Mouse (Mus musculus) T-cell, adult 2 months (primary cell): ENCODE data around the gene Arfgef2.

Source experiments
- DNase-seq: peaks from one replicate; pipeline ENCODE4 v3.0.0; 2022; ENCODE audit warnings: low spot score

The Arfgef2 gene

DNA sequence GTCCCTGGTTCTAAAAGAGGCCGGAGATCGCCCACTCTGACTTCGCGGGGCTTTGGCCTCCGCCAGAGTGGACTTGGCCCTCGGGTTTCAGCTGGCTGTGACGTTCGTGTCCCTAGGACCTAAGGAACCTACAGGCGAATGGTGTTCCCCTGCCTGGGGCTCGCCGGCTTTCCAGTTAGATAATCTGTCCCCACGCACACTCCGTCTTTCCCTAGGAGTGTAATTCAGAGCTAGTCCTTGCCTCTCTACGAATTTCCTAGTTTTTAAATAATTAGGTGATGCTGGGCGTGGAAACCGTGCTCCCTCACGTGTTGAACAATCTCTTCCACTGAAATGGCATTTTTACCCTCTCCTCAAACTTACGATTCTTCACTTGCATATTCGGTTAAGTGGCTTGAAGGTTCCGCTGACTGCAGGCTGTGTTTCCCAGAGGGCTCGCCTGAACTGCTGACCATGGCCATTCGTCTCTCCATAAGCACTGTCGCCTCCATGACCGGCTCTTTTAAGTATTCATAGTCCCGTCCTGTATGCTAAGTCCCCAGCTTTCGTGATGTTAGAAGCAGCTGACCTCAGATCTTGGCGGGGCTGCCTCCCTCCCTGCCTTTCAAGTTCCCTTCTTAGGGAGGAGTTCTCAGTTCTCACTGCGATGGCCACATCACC is 101.3 kb downstream of the Arfgef2 start:
- DNase-seq: no peak

DNA sequence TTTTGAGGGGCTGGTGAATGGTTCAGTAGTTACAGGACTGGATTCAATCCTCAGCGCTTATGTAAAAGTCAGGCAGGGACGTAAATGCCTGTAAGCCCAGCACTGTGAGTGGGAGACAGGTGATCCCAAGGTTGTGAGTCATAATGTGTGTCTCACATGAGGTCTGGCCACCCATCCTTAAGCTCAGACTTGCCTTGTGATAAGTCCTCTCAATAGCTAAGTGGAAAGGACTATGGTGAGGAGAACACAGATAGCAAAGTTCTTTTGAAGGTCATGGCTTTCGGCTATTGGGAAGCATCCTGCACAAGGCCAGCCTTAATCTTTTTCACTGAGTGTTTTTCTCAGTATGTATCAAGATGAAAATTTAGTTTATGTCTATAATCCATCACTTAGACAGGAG is 104.3 kb downstream of the Arfgef2 start:
- DNase-seq: no peak

- DNase-seq: no peak
Observed at GRCm38 (mm10) chr2:166910536-166910935, 105.1 kb downstream of the Arfgef2 start.

DNA sequence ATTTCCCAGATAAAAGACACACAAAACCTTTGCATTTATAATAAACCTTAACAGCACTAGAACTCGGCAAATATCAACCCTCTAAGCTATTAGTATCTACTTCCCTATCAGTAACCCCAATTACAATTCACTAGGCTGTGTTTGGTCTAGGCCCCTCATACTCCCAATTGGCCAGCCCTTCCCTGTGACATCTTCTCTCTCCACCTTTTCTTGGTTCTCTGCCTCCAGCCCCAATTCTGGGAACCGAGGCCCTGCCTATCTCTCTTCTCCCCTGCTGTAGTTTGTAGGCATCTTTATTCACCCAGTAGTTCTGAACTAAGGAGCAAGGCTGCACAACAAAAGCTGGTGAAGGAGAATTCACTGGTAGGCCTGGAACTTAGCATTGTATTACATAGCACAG is 118.6 kb downstream of the Arfgef2 start:
- no peak for DNase-seq

GRCm38 (mm10) chr2:166933943-166934342 is 128.6 kb downstream of the Arfgef2 start:
- no peak for DNase-seq

DNA sequence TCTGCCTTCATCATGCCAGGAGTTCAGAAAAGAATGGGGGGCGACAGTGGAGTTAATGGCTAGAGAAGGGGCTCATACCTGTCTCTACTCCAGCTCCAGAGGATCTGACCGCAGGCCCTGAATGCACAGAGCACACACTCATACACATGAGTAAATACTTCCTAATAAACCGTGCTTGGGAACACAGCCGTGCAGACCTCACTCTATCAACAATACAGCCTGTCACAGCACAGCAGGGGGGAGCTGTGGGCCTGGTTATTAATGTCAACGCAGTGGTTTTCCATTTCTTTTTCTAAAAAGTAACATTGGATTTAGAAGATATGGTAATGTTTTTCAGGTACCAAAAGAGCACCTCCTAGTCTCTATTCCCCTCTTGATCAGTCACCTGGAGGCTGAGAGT is 129.0 kb downstream of the Arfgef2 start:
- DNase-seq: no peak

GRCm38 (mm10) chr2:166935582-166935981 is 130.2 kb downstream of the Arfgef2 start:
- DNase-seq: no peak

- no peak for DNase-seq
Observed at GRCm38 (mm10) chr2:166936166-166936565, 130.8 kb downstream of the Arfgef2 start.

- DNase-seq: no peak
Observed at GRCm38 (mm10) chr2:166943146-166943545, 137.8 kb downstream of the Arfgef2 start.

DNA sequence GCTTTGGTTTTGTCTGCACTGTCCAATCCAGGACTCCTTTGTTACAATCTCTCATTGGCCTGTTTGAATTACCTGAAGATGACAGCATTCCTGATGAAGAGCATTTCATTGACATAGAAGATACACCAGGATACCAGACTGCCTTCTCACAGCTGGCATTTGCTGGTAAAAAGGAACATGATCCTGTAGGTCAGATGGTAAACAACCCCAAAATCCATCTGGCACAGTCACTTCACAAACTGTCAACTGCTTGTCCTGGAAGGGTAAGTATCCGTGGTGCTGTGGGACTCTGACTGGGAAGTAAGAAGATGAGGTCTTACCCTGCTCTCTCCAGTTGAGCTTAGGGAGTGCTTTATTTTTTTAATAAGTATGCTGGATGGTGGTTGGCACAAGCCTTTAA is 139.0 kb downstream of the Arfgef2 start:
- no peak for DNase-seq

DNA sequence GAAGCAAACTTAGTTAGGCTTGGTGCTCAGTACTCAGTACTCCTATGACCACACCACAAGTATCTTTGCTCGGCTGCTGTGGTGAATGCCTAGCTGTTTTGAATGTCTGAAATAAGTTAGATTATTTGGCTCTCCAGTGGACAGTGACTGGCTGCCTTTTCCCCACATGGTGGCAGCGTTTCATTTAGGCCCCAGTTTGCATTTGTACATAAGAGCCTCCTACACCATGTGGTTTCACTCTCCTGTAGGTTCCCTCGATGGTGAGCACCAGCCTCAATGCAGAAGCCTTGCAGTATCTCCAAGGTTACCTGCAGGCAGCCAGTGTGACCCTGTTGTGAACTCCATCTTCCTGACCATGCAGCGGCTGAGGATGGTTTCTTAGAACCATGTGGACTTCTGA is 140.1 kb downstream of the Arfgef2 start:
- no peak for DNase-seq
